Mouse (Mus musculus) intestine, embryonic 15.5 days (tissue): ENCODE data around the gene Mpped1. TPM values are rescaled to one million over a fixed set of nuclear protein-coding genes. Genes with fewer than 3 reads are reported as not detected.

ENCODE experiments used
- ATAC-seq: fragments of 200-750 bp; cut with Nextera tagmentation; 2 replicates; pipeline ENCODE4 v1.8.0; 2017; ENCODE audit warnings: moderate TSS enrichment, moderate library complexity
- H3K27ac ChIP-seq: fragments of 300-500 bp; sonication (generic); 2 replicates; pipeline ENCODE4 v1.5.1; 2015; ENCODE audit warnings: mild to moderate bottlenecking, inconsistent platforms
- H3K27me3 ChIP-seq: fragments of 300-500 bp; sonication (generic); replicated peaks from 2 replicates; pipeline ENCODE4 v1.6.1; 2015; ENCODE audit warnings: inconsistent platforms
- H3K36me3 ChIP-seq: fragments of 300-500 bp; sonication (generic); 2 replicates; pipeline ENCODE4 v1.6.1; 2015; ENCODE audit warnings: inconsistent platforms
- H3K4me1 ChIP-seq: fragments of 300-500 bp; sonication (generic); replicated peaks from 2 replicates; pipeline ENCODE4 v1.6.1; 2015; ENCODE audit warnings: inconsistent platforms
- H3K4me2 ChIP-seq: fragments of 300-500 bp; sonication (generic); replicated peaks from 2 replicates; pipeline ENCODE4 v1.6.1; 2015; ENCODE audit warnings: mild to moderate bottlenecking, inconsistent platforms
- H3K4me3 ChIP-seq: fragments of 300-500 bp; sonication (generic); replicated peaks from 2 replicates; pipeline ENCODE4 v1.5.1; 2015; ENCODE audit warnings: inconsistent platforms
- H3K9ac ChIP-seq: fragments of 300-500 bp; sonication (generic); 2 replicates; pipeline ENCODE4 v1.6.1; 2015; ENCODE audit warnings: inconsistent platforms
- H3K9me3 ChIP-seq: fragments of 300-500 bp; sonication (generic); 2 replicates; pipeline ENCODE4 v1.6.1; 2016; ENCODE audit warnings: inconsistent platforms
- WGBS: fragments of 180-500 bp; shearing (Covaris S2); methylation state at CpG from one replicate; pipeline ENCODE4 v1.1.7; 2015; 5-methylcytosine and 5-hydroxymethylcytosine counted together
- polyA plus RNA-seq: library from polyadenylated mRNA; unstranded; fragments of >200 nt; fragmentation: Nextera tagmentation; extraction: Ambion mirVana; gene quantifications from 2 replicates; pipeline ENCODE4 v1.2.1, GENCODE M21; 2015

The Mpped1 gene
- polyA plus RNA-seq, 1 experiment from 2014 or later, result 0.40 TPM

DNA sequence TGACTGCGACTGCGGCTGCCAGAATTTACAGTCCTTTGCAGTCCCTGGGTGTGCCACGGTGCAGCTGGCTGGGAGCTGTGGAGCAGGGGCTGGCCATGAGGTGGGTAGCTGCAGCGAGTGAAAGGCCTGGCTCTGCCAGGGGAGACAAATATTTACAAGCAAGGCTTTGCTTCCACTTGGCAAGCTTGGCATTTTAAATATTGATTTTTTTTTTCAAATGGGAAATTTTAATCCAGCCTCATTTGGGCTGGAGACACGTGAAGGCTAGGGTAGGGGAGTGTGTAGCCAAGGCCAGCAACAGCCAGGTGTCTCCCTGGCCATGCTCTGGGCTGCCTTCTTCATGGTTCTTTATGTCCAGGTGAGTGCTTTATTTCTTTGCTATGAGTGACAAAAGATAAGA lies 21.7 kb downstream of the Mpped1 start:
- Histone ChIP-seq H3K27me3 (no peaks in the 10 kb centered on the region), H3K36me3 (no peaks in the 10 kb centered on the region), H3K27ac (no peak overlapping the region), H3K4me2 (no peak overlapping the region), H3K4me1 (no peaks in the 10 kb centered on the region), H3K9ac (no peak overlapping the region), H3K4me3 (no peak overlapping the region), H3K9me3 (no peaks in the 10 kb centered on the region)
- WGBS, result 57% methylated on average over 5 of the region's 5 CpGs
- no peak for ATAC-seq

DNA sequence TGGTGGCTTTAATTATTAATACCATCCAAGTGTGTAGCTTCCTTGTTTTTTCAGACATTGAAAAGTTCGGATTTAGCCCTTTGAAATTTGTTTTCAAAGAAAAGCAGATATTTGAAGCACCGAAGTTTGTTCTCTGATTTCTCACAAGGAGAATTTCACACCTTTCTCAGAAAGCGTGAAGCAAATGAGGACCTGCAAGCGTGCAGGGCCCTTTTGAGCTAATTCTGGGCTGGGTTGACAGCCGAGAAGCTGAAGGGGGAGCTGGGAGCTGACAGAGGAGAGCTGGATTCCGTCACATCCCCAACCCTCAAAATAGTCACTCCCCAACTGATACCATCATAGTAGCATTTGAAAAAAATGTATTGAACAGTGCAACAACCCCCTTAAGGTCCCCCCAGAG lies 34.8 kb downstream of the Mpped1 start:
- ATAC-seq, result no peak
- Histone ChIP-seq H3K4me2 (no peak overlapping the region), H3K27ac (no peak overlapping the region), H3K36me3 (no peaks in the 10 kb centered on the region), H3K9me3 (no peaks in the 10 kb centered on the region), H3K27me3 (no peaks in the 10 kb centered on the region), H3K9ac (no peak overlapping the region), H3K4me3 (no peak overlapping the region), H3K4me1 (no peaks in the 10 kb centered on the region)
- WGBS, result 63% methylated on average over 6 of the region's 6 CpGs

DNA sequence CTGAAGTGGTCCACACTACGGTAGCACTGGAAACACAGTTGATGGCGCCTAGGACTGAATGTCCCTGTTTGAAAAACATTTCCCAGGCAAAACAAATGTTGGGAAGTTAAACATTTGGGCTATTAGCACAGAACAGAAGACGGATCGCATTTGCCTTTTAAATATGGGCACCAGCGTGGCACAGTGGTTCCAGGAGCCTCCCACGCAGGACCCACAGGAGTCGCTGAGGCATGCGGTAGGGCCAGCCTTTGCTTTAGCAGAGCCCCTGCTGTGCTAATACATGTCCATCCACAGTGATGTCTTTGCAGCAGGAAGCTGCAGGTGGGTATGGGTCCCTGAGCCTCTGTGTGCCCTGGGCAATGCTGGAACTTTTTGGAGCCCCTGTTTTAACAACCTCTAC lies 48.7 kb downstream of the Mpped1 start:
- no peak overlapping the region for H3K4me2 ChIP-seq
- 79% methylated on average over 8 of the region's 8 CpGs for WGBS

DNA sequence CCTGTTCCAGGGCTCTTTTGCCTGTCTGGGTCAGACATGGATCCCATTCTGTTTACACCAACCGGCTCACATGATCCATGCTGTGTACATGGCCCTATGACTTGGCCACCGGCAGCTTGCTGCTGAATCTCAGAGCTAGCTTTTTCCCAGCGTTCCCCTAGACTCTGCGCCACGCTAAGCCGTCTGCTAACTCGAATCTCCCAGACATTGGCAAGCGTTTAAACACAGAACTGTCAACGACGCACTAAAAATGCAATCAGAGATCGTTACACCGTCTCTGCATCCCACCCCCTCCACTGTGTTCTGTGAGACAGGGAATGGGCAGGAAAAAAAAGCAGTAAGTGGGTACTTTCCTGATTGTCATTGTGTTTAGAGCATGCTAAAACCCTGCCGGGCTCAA lies 50.0 kb downstream of the Mpped1 start:
- ATAC-seq, result no peak
- Histone ChIP-seq H3K27me3 (no peaks in the 10 kb centered on the region), H3K4me3 (no peak overlapping the region), H3K4me1 (no peaks in the 10 kb centered on the region), H3K9me3 (no peaks in the 10 kb centered on the region), H3K4me2 (no peak overlapping the region), H3K9ac (no peak overlapping the region), H3K27ac (no peak overlapping the region), H3K36me3 (no peaks in the 10 kb centered on the region)
- 72% methylated on average over 13 of the region's 13 CpGs for WGBS

More for the DNA sequence above, 48.7 kb downstream of the Mpped1 start:
- no peaks in the 10 kb centered on the region for H3K27me3 ChIP-seq
- H3K9ac ChIP-seq, result no peak overlapping the region
- H3K4me1 ChIP-seq, result no peaks in the 10 kb centered on the region
- no peak overlapping the region for H3K27ac ChIP-seq
- H3K4me3 ChIP-seq, result no peak overlapping the region
- no peak for ATAC-seq
- H3K36me3 ChIP-seq, result no peaks in the 10 kb centered on the region
- 0 out of 2 replicates have a peak, but pooled peaks cover 2% of the 10 kb centered on the region for H3K9me3 ChIP-seq

DNA sequence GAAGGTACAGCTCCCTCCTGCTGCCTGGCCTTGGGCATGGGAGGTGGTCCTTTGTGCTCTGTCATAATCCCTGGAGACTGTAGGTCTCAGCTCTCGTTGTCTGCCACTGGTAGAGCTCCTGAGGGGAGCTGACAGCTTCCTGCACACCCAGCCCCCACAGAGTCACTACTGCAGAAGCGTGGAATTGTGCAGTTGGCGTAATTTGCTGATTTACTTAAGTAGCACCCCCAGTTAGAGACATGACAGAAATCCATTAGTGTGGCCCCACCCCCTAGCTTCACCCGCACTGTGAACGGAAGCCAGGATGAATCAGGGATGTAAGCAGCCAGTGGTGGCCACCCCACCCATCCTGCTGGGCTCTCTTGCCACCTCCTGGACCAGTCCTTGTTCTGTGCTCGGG lies 53.0 kb downstream of the Mpped1 start:
- 55% methylated on average over 6 of the region's 6 CpGs for WGBS
- H3K9me3 ChIP-seq, result no peaks in the 10 kb centered on the region
- H3K4me1 ChIP-seq, result no peaks in the 10 kb centered on the region
- no peaks in the 10 kb centered on the region for H3K36me3 ChIP-seq
- no peak overlapping the region for H3K4me2 ChIP-seq
- no peaks in the 10 kb centered on the region for H3K27me3 ChIP-seq
- ATAC-seq, result no peak
- no peak overlapping the region for H3K9ac ChIP-seq
- no peak overlapping the region for H3K27ac ChIP-seq
- no peak overlapping the region for H3K4me3 ChIP-seq

DNA sequence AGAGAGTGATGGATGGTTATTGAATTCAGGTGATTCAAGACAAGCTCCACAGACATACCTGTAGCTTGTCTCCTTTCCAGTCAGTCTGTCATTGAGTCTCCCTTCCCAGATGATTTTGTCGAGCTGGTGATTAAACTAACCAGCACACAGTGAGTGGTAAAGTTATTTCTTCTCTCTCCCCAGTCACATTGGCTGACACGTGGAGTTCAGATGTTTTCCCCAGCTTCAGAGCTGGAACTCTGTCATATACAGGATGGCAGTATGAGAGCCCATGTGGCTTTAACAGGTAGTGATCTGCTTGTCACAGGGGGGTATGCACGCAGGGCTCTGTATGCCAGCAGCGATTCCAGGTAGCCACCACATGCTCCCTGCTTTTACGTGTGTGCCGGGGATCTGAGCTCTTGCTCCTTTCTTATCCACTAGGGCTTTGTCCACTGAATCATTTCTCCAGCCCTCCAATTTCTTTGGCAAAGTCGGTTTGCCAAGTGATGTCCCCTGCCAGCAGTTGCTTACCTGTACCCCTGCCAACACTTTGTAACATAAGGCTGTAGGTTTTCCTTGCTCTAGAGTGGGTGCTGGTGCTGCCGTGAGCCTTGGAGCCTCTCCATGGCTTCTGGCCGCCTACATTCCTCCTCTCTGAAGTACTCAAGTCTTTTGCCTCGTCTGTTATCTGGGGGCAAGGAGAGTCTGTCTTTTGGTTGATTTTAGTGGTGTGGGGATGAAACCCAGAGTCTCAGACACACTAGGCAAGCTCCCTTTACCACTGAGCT lies 61.9 kb downstream of the Mpped1 start:
- Histone ChIP-seq H3K27me3 (no peaks in the 10 kb centered on the region), H3K9ac (no peak overlapping the region), H3K36me3 (no peaks in the 10 kb centered on the region), H3K9me3 (no peaks in the 10 kb centered on the region), H3K4me2 (no peak overlapping the region), H3K4me1 (no peaks in the 10 kb centered on the region), H3K27ac (no peak overlapping the region), H3K4me3 (no peak overlapping the region)
- WGBS, result 69% methylated on average over 10 of the region's 10 CpGs
- ATAC-seq, result no peak

DNA sequence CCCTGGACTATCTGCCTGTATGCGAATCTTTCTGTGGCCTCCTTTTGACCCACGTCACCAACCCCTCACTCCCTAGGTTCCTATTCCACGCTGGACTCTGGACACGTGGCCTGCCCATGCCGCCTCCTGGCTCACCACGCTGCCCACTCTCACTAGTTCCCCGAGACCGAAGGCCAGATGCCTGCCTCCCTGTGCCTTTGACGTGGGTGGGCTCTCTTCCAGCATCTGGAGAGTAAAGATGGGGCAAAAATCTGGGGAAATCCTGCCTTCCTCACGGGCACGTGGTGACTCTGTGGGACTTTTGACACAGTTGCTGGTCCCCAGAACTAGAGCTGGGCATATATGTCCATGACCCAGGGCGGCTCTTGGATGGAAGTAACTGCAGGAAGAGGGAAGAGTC lies 63.2 kb downstream of the Mpped1 start:
- no peak for ATAC-seq
- WGBS, result 79% methylated on average over 12 of the region's 12 CpGs
- H3K4me2 ChIP-seq, result no peak overlapping the region

DNA sequence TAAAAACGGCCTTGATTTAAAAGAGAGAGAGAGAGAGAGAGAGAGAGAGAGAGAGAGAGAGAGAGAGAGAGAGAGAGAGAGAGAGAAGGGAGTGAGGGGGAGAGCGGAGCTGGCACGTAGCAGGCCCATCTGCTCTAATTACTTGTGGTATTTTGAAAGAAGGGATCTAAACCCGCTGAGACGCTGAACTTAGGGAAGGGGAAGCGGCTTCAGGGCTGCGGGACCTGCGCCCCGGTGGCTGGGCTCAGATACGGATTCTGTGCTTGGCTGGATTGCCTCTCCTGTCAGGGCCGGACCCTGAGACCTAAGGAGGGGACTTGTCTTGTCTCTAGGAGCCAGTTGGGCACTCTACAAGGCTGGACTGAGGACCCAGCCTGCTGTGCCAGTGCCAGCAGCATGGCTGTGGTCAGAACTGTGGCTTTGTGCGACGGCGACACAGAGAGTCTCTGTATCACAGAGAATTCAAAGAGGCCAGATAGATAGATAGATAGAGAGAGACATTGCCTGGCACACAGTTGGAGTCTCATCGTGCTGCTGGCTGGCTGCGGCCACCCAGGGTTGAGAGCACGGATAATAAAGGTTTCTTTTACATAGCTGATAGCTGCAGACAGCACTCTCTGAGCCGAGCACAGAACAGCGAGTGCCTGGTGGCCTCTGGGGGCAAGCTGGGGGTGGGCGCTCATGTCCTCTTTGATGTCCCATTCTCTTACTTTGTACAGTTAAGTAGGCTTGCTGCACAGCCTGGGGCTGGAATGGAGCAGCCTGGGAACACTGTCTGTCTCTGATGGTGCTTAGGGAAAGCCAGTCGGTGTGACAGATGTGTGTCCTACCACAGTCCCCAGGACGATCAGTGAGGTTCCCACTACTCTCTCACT lies 63.9 kb downstream of the Mpped1 start:
- no peaks in the 10 kb centered on the region for H3K9me3 ChIP-seq
- H3K4me2 ChIP-seq, result no peak overlapping the region
- ATAC-seq, result no peak
- WGBS, result 57% methylated on average over 22 of the region's 22 CpGs
- H3K4me3 ChIP-seq, result no peak overlapping the region
- no peak overlapping the region for H3K9ac ChIP-seq
- no peaks in the 10 kb centered on the region for H3K4me1 ChIP-seq
- no peak overlapping the region for H3K27ac ChIP-seq
- H3K27me3 ChIP-seq, result no peaks in the 10 kb centered on the region
- H3K36me3 ChIP-seq, result no peaks in the 10 kb centered on the region

More for the DNA sequence above, 63.2 kb downstream of the Mpped1 start:
- H3K9ac ChIP-seq, result no peak overlapping the region
- no peaks in the 10 kb centered on the region for H3K36me3 ChIP-seq
- H3K9me3 ChIP-seq, result no peaks in the 10 kb centered on the region
- no peak overlapping the region for H3K4me3 ChIP-seq
- no peaks in the 10 kb centered on the region for H3K4me1 ChIP-seq
- H3K27ac ChIP-seq, result no peak overlapping the region
- H3K27me3 ChIP-seq, result no peaks in the 10 kb centered on the region

DNA sequence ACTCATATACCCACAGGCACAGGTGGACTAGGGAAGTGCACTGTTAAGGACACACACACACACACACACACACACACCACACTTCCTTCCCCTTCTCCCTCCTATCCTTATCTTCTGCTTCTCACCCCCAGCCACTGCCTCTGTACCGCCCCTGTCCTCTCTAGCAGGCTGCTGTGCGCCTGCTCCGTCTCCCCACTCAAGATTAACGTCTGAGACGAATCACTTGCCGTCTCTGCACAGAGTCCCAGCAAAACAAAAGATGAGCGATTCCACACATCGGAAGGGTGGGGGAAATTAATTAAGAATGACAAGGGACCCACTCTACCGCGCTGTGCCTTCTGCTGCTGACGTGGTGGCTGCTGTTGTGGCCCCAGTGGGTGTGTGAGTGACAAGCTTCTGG lies 66.5 kb downstream of the Mpped1 start:
- ATAC-seq, result no peak
- no peaks in the 10 kb centered on the region for H3K9me3 ChIP-seq
- no peak overlapping the region for H3K27ac ChIP-seq
- no peaks in the 10 kb centered on the region for H3K4me1 ChIP-seq
- H3K36me3 ChIP-seq, result no peaks in the 10 kb centered on the region
- H3K9ac ChIP-seq, result no peak overlapping the region
- no peak overlapping the region for H3K4me3 ChIP-seq
- 53% methylated on average over 11 of the region's 11 CpGs for WGBS
- no peak overlapping the region for H3K4me2 ChIP-seq
- no peaks in the 10 kb centered on the region for H3K27me3 ChIP-seq

DNA sequence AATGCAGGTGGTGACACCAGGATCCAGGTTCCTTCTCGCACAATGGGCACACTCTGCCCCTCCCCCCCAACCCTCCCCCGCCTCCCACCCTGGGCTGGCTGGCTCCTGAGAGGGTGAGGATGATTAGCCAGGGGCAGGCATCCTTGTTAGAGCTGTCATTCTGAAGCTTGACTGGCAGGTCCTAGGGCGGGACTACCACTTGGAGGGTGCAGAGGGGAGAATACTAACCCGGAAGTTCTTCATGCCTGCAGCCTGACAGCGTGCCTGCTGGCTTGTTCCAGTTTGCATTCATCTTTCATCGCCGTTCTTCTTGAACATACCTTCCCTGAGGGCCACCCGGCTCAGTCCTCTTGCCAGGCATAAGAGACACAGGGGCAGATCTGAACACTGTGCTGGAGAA lies 67.3 kb downstream of the Mpped1 start:
- H3K36me3 ChIP-seq, result no peaks in the 10 kb centered on the region
- 40% methylated on average over 8 of the region's 8 CpGs for WGBS
- no peak for ATAC-seq
- no peak overlapping the region for H3K9ac ChIP-seq
- H3K4me1 ChIP-seq, result no peaks in the 10 kb centered on the region
- H3K9me3 ChIP-seq, result no peaks in the 10 kb centered on the region
- H3K27me3 ChIP-seq, result no peaks in the 10 kb centered on the region
- H3K27ac ChIP-seq, result no peak overlapping the region
- H3K4me3 ChIP-seq, result no peak overlapping the region
- H3K4me2 ChIP-seq, result no peak overlapping the region

DNA sequence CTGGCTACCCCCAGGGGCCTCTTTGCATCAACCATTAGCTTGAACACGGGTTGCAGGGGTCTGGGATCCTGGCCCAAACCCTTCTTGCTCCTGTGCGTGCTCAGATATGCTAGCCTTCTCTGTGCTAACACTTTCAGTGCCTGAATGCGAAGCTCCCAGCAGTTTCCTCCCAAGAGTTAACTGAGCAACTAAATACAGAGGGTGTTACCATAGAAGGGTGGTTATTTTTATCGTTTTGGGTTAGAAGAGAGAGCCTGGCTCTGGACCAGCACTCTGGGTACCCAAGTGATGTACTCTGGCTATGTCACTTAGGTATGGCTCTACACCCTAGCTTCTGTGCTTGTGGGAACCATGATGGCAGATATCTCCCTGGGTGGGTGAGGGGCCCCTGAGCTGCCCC lies 68.2 kb downstream of the Mpped1 start:
- no peaks in the 10 kb centered on the region for H3K4me1 ChIP-seq
- no peaks in the 10 kb centered on the region for H3K36me3 ChIP-seq
- 71% methylated on average over 4 of the region's 4 CpGs for WGBS
- H3K9me3 ChIP-seq, result no peaks in the 10 kb centered on the region
- no peaks in the 10 kb centered on the region for H3K27me3 ChIP-seq
- no peak for ATAC-seq
- H3K9ac ChIP-seq, result no peak overlapping the region
- H3K4me2 ChIP-seq, result no peak overlapping the region
- no peak overlapping the region for H3K27ac ChIP-seq
- H3K4me3 ChIP-seq, result no peak overlapping the region

DNA sequence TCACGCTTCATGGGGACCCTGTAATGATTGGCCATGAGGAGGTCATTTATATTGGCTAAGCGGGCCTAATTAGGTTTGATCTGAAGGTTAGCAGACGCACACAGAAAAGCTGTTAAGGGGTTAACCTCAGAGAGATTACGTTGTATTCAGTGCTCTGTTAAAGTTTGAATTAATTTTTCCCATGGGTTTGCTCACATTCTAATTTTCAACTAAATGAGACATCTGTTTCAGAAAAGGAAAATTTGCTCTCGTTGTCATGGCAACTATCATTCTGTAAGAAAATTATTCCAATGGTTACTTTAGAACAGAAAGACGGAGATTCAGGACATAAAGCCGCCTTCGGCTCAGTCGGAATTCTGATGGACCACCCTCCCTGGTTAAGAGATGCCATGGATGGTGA lies 68.9 kb downstream of the Mpped1 start:
- Histone ChIP-seq H3K4me3 (no peak overlapping the region), H3K27ac (no peak overlapping the region), H3K9me3 (no peaks in the 10 kb centered on the region), H3K4me1 (no peaks in the 10 kb centered on the region), H3K27me3 (no peaks in the 10 kb centered on the region), H3K4me2 (no peak overlapping the region), H3K9ac (no peak overlapping the region), H3K36me3 (no peaks in the 10 kb centered on the region)
- no peak for ATAC-seq
- 76% methylated on average over 9 of the region's 9 CpGs for WGBS
